Mouse (Mus musculus) left cerebral cortex, adult 2 months (tissue): ENCODE results near the gene Chit1. TPM values are rescaled to one million over a fixed set of nuclear protein-coding genes. Genes with fewer than 3 reads are reported as not detected.

Experiments used
- DNase-seq, 2 experiments: peaks; one replicate each; pipeline ENCODE4 v3.0.0; 2021 to 2022; ENCODE audit warnings: low spot score in 2 of 2, mixed read lengths in 1 of 2; ENCODE audit errors: extremely low spot score in 1 of 2
- H3K27ac ChIP-seq: fragments of 200-600 bp; 2 replicates; pipeline ENCODE4 v1.8.1; 2022
- H3K4me3 ChIP-seq: fragments of 200-600 bp; 2 replicates; pipeline ENCODE4 v1.8.1; 2022
- CTCF ChIP-seq: fragments of 200-600 bp; IDR thresholded peaks from 2 replicates; pipeline ENCODE4 v1.8.1; 2022; ENCODE audit warnings: antibody characterized with exemption, mild to moderate bottlenecking, moderate library complexity
- intact Hi-C: fragments of 180-260 bp; cut with DNase I; formaldehyde crosslinking; loops from one replicate; pipeline ENCODE4 v1.15.1; 2025
- total RNA-seq, 2 experiments: library from RNA; stranded (reverse); gene quantifications; 2 replicates each; pipeline ENCODE4 v1.2.3; 2021

Gene Chit1
- total RNA-seq, 2 experiments from 2014 or later = not detected

DNA sequence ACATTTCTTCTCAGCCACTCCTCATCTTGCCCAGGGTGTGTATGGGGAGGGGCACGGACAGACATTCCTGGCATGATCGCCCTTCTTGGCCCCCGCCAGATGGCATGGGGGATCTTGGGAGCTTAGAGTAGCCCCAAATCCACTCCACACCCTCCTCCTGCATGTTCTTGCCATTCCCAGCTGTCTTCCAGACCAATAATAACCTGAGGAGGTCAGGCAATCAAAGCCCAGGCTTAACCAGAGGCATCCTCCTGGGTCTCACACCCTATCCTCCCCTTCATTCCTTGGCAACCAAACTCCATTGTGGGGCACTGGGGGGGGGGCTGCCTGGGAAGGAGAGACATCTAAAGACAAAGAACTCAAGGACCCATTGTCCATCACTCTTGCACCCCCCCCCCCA, 49.4 kb downstream of the Chit1 start:
- no peak overlapping the region for H3K4me3 ChIP-seq
- intact Hi-C loops = no loop called here

DNA sequence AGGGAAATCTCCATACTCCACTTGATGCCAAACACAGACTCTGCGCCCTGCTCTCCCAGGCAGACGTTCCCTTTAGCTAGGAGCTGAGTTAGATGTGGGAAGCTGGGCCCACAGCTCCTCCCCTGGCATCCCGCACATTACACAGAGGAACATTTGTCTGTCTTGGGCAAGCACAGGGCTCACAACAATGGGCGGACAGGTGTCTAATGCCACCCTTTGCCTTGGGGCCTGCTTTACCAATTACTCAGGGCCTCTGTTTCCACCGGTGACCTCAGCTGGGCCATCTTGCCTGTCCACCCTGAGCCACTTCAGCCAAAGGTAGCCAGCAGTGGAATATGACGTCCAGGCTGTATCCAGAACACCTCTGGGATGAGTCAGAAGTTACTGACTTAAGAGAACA, 50.4 kb downstream of the Chit1 start:
- TF ChIP-seq CTCF = no peak
- H3K27ac ChIP-seq = no peak overlapping the region
- no peak for DNase-seq
- intact Hi-C loops = no loop called here
- no peak overlapping the region for H3K4me3 ChIP-seq

More for the DNA sequence above, 49.4 kb downstream of the Chit1 start:
- DNase-seq = no peak
- H3K27ac ChIP-seq = no peak overlapping the region
- no peak for TF ChIP-seq CTCF

DNA sequence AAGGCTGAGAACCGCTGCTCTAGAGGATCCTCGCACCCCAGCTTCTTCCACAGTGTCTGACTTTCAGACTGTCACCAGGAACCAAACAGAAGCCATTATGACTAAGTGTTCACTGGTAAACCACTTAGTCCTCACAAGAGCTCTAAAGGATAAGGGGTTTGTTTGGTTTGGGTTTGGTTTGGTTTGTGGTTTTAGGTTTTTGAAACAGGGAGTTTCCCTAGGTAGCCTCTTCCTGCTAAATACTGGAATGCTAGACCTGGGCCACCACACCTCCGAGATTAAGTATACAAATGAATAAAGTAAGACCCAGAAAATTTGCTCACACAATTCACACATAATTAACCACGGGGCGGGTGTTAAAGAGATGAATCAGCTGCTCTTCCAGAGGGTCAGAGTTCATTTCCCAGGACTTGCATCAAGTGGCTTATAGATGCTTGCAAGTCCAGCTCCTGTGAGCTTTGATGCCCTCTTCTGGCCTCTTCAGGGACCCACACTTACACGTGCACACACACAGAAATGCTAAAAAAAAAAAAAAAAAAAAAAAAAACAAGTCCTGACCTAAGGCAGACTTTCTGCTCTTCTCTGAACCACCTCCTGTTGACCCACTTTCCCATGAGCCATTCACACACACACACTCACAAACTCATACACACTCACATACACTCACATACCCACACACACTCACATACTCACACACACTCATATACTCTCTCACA, 51.6 kb downstream of the Chit1 start:
- TF ChIP-seq CTCF = no peak
- intact Hi-C loops = no loop called here
- H3K4me3 ChIP-seq = no peak overlapping the region
- H3K27ac ChIP-seq = no peak overlapping the region
- DNase-seq = no peak

DNA sequence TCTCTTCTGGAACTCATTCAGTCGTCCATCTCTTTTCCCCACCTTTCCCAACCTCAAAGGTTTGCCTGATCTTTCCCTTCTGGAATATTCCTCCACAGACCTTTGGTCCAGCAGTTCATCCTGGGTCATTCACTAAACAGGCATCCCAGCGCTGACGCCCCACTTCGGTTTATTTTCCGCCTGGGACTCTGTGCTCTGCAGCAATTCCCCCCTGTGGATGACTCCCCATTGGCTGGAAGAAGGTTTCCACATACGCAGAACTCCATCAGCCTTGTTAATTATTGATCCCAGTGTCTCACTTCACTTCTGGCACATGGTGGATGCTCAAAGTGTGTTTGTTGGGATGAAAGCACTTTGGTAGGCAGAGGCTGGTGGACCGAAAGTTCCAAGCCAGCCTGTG, 52.4 kb downstream of the Chit1 start:
- H3K4me3 ChIP-seq = no peak overlapping the region
- DNase-seq = no peak
- H3K27ac ChIP-seq = no peak overlapping the region
- intact Hi-C loops = no loop called here
- no peak for TF ChIP-seq CTCF

DNA sequence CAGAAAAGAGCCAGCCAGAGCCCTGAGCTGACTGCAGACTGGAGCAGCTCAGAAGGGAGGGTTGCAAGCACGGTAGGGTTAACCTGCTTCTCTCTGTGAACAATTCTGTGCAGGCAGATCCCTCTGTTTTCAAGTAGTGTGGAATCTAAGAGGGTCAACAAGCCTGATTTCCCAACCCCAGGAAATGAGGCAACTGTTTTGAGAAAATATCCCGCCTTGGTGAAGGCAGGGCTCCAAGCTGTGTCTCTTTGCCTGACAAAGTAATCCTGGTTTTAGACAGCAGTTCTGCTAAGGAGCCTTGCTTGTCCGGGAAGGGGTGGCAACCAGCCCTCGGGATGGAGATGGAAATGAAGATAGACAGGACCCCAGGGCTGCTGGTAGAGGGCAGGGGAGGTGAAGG, 53.4 kb downstream of the Chit1 start:
- Histone ChIP-seq H3K27ac (no peak overlapping the region), H3K4me3 (no peak overlapping the region)
- intact Hi-C loops = no loop called here
- no peak for DNase-seq
- no peak for TF ChIP-seq CTCF

DNA sequence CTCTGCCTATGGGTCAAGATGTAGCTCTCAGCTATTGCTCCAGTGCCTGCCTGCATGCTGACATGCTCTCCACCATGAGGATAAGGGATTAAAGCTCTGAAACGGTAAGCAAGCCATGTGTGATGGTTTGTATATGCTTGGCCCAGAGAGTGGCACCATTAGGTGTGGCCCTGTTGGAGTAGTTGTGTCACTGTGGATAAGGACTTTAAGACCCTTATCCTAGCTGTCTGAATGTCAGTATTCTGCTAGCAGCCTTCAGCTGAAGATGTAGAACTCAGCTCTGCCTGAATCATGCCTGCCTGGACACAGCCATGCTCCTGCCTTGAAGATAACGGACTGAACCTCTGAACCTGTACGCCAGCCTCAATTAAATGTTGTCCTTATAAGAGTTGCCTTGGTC, 55.5 kb downstream of the Chit1 start:
- intact Hi-C loops = no loop called here
- TF ChIP-seq CTCF = no peak
- Histone ChIP-seq H3K27ac (no peak overlapping the region), H3K4me3 (no peak overlapping the region)
- DNase-seq = no peak

DNA sequence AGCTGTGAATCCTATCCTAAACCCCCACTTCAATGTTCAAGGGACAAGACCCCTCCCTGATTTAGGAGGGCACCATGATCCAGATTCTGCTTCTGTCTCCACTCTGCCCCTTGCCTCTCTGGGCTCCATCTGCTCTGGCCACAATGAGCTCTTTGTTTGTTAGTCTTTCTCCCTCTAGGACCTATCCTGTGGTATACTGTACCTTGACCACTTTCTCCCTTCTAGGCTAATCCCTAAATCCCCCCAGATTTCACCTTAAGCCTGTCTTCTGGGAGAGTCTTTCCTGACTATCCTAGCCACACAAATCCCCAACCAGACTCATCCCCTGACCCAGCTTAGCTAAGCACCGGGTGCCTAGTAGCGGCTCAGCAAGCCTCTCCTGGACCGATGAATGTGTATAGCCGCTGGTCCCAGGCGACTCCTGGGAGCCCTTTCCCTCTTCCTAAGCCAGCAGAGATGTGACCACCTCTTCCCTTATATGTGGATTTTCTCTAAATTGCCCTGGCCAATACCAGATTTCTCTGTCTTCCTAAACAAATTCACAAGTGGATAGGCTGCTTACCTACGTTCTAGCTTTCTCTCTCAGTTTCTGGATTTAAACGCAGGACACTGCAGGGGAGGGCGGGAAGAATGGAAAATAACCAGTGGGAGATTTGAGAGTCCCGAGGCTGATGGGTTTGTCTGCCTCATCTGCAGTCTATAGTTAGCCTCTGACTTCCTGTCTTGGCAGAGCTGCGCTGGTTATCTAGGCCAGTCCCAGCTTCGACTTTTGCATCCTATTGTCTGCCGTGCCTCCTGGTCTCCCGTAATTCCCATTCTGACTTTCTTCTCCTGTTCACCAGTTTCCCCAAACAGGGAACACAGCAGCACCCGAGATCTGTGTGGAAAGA, 56.6 kb downstream of the Chit1 start:
- no peak for DNase-seq
- TF ChIP-seq CTCF = no peak
- H3K4me3 ChIP-seq = no peak overlapping the region
- intact Hi-C loops = no loop called here
- H3K27ac ChIP-seq = peak overlapping the region; percentile 73

DNA sequence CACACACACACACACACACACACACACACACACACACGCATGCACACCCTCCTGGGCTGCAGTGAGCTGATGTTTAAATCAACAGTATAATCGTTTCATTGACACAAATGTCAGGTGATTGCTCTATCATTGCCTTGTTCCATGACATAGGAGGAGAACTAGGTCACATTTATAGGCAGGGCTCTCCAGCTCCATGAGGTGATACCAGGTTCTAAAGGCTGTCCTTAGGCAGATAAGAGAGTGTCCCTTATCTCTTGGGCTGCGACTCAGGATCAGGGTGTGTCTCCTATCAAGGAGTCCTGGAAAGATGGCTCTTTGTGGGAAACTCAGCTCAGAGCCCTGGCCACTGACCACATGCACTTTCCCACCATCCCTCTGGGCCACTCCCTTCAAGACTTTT, 57.5 kb downstream of the Chit1 start:
- Histone ChIP-seq H3K4me3 (no peak overlapping the region), H3K27ac (no peak overlapping the region)
- no peak for TF ChIP-seq CTCF
- intact Hi-C loops = no loop called here
- DNase-seq = no peak

DNA sequence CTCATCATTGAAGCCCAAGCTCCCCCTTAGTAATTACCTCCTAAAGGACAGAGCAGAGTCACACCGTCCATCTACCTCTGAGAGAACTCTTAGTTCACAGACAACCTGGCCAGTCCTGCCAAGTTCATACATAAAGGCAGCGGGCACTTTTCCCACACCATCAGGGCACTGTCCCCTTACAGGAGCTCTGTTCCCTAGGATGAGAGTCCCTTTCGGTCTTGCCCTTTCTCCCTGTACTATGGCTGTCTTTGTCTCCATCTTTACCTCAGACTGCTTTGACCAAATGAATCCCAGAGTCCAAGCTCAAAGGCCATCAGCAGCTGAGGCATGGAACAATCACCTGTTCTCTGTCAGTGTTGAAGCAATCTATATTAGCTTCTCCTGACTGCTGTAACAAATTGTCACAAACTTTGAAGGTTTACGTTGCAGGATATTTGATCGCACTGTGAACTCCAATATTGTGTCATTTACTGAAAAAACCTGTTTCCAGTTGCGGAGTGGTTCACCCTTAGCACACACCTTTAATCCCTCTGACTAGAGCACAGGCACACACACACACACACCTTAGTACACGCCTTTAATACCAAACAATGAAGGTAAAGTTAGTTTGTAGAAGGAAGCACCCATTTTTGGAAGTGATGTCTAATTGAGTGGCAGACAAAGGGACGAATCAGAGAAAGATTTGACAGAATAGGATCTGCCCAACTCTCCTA, 58.1 kb downstream of the Chit1 start:
- DNase-seq = no peak
- no peak for TF ChIP-seq CTCF
- Histone ChIP-seq H3K4me3 (no peak overlapping the region), H3K27ac (no peak overlapping the region)
- intact Hi-C loops = no loop called here

DNA sequence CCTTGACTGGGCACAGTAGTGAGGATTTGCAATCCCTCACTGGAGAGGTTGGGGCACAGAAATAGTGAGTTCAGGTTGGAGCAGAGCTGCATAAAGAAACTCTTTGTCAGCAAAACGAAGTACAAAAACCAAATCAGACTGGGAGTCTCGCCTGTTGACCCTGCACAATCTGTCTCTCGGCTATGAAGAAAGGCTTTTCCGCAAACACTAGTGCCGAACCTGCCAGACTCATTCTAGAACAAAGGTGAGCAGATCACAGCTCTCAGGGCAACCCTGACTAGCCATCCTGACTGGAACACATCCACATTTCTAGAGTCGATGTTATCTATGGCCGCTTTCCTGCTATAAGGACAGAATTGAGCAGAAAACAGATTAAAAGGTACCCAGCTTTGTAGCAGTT, 62.0 kb downstream of the Chit1 start:
- no peak overlapping the region for H3K4me3 ChIP-seq
- H3K27ac ChIP-seq = no peak overlapping the region
- intact Hi-C loops = no loop called here
- no peak for DNase-seq
- TF ChIP-seq CTCF = no peak

DNA sequence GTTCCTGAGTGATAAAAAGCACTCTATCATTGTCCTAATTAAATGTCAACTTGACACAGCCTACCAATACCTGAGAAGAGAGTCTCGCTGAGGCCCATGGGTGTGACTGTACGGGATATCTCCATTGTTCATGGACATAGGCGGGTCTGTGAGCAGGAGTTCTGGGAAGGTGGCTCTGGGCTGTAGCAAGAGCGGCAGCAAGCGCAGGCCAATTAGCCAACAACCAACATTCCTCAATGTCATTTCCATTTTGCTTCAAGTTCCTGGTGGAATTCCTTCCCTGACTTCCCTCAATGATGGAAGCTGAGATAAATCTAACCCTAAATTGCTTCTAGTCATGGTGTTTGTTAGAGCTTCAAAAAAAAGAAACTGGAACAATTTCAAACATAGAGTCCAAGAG, 66.9 kb downstream of the Chit1 start:
- Histone ChIP-seq H3K4me3 (no peak overlapping the region), H3K27ac (no peak overlapping the region)
- no peak for DNase-seq
- TF ChIP-seq CTCF = no peak
- intact Hi-C loops = no loop called here

DNA sequence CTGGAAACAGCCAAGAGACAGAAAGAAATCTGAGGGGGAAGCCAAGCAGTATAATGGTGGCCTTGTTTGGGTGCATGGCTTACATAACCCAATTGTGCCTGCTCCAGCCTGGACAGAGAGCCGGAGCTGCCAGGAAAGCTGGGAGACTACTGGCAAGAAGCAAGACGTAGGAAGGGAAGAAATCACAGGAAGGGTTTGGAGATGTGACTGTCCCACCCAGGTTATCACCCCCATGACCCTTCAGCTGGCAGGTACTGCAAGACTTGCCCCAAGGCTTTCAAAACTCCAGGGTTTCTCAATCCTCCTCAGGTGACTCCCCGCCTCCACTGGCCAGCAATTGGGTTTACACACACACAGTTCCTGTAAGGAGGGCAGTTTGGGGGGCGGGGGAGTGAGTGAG, 71.0 kb downstream of the Chit1 start, which contains the start of gene Chil1:
TSS of gene Chil1 (plus strand) at position 152 of the 400 bp plus-strand sequence.
- Histone ChIP-seq H3K4me3 (no peak within 1 kb of the TSS), H3K27ac (peak within 1 kb of the TSS; percentile 67)
- intact Hi-C loops = no loop called here
- DNase-seq = no peak
- no peak for TF ChIP-seq CTCF
